Mouse (Mus musculus) hindbrain, postnatal 0 days (tissue): ENCODE measurements around the gene Id2. TPM values are rescaled to one million over a fixed set of nuclear protein-coding genes. Genes with fewer than 3 reads are reported as not detected.

Source experiments
- ATAC-seq: fragments of 200-750 bp; cut with Nextera tagmentation; 2 replicates; pipeline ENCODE4 v1.8.0; 2017; ENCODE audit warnings: mild to moderate bottlenecking, moderate TSS enrichment, moderate library complexity
- DNase-seq: peaks from one replicate; pipeline ENCODE4 v3.0.0-alpha.2; 2015; ENCODE audit warnings: low spot score
- H3K27ac ChIP-seq: fragments of 300-500 bp; sonication (generic); 2 replicates; pipeline ENCODE4 v1.5.1; 2014; ENCODE audit warnings: mild to moderate bottlenecking
- H3K27me3 ChIP-seq: fragments of 300-500 bp; sonication (generic); 2 replicates; pipeline ENCODE4 v1.6.1; 2014; ENCODE audit warnings: low read length, mixed read lengths; ENCODE audit not compliant: insufficient read depth
- H3K36me3 ChIP-seq: fragments of 300-500 bp; sonication (generic); 2 replicates; pipeline ENCODE4 v1.6.1; 2014; ENCODE audit warnings: low read length, mixed read lengths; ENCODE audit not compliant: insufficient read depth
- H3K4me1 ChIP-seq: fragments of 300-500 bp; sonication (generic); 2 replicates; pipeline ENCODE4 v1.6.1; 2014; ENCODE audit warnings: antibody characterized with exemption, low read length, mixed read lengths; ENCODE audit not compliant: insufficient read depth
- H3K4me2 ChIP-seq: fragments of 300-500 bp; sonication (generic); 2 replicates; pipeline ENCODE4 v1.6.1; 2014; ENCODE audit warnings: low read depth, mild to moderate bottlenecking, low read length, moderate library complexity, mixed read lengths
- H3K4me3 ChIP-seq: fragments of 300-500 bp; sonication (generic); 2 replicates; pipeline ENCODE4 v1.5.1; 2014; ENCODE audit warnings: low read length
- H3K9ac ChIP-seq: fragments of 300-500 bp; sonication (generic); replicated peaks from 2 replicates; pipeline ENCODE4 v1.6.1; 2014; ENCODE audit warnings: mild to moderate bottlenecking, low read length, moderate library complexity, mixed read lengths
- H3K9me3 ChIP-seq: fragments of 300-500 bp; sonication (generic); 2 replicates; pipeline ENCODE4 v1.6.1; 2016; ENCODE audit warnings: low read length, mixed read lengths
- CTCF ChIP-seq: IDR thresholded peaks from 2 replicates; pipeline ENCODE4 v1.5.1; 2016; ENCODE audit warnings: antibody characterized with exemption, control low read depth, low read depth
- WGBS: fragments of 180-500 bp; shearing (Covaris S2); extraction: QIAGEN DNeasy Blood & Tissue Kit; methylation state at CpG from one replicate; pipeline ENCODE4 v1.1.7; 2014; 5-methylcytosine and 5-hydroxymethylcytosine counted together
- polyA plus RNA-seq: library from polyadenylated mRNA; unstranded; fragments of >200 nt; fragmentation: Nextera tagmentation; extraction: Ambion mirVana; gene quantifications from 2 replicates; pipeline ENCODE4 v1.2.1, GENCODE M21; 2015
- total RNA-seq: library from RNA; depleted of rRNA; stranded (reverse); fragments of >200 nt; gene quantifications from 2 replicates; pipeline ENCODE4 v1.2.3, GENCODE M21; 2014

The Id2 gene
- total and polyA plus RNA-seq, 2 experiments from 2014 or later, result 242 to 518 TPM

- WGBS, result 63% methylated on average over 1 of the region's 1 CpGs
- ATAC-seq (no peak), DNase-seq (no peak)
- Histone ChIP-seq H3K4me3 (no peak overlapping the region), H3K36me3 (no peaks in the 10 kb centered on the region), H3K27ac (no peak overlapping the region), H3K9ac (no peak overlapping the region), H3K4me2 (no peak overlapping the region), H3K9me3 (no peaks in the 10 kb centered on the region), H3K27me3 (no peaks in the 10 kb centered on the region), H3K4me1 (peaks cover 6% of the 10 kb centered on the region; the same call in 1 of the 2 replicates)
- TF ChIP-seq CTCF, result no peak
Observed at GRCm38 (mm10) chr12:25089433-25089832, 7.5 kb downstream of the Id2 start.

- 48% methylated on average over 4 of the region's 4 CpGs for WGBS
- Histone ChIP-seq H3K9ac (no peak overlapping the region), H3K36me3 (no peaks in the 10 kb centered on the region), H3K9me3 (no peaks in the 10 kb centered on the region), H3K27ac (no peak overlapping the region), H3K4me2 (no peak overlapping the region), H3K4me3 (no peak overlapping the region), H3K4me1 (no peaks in the 10 kb centered on the region), H3K27me3 (no peaks in the 10 kb centered on the region)
- no peak for DNase-seq
- TF ChIP-seq CTCF, result no peak
- ATAC-seq, result no peak
Observed at GRCm38 (mm10) chr12:25086966-25087365, 10.0 kb downstream of the Id2 start.

- Histone ChIP-seq H3K9me3 (no peaks in the 10 kb centered on the region), H3K27ac (no peak overlapping the region), H3K36me3 (no peaks in the 10 kb centered on the region), H3K4me2 (peak overlapping the region; percentile 10; the same call in 1 of the 2 replicates), H3K4me1 (no peaks in the 10 kb centered on the region), H3K4me3 (no peak overlapping the region), H3K9ac (no peak overlapping the region), H3K27me3 (no peaks in the 10 kb centered on the region)
- TF ChIP-seq CTCF, result no peak
- DNase-seq (peak; percentile 42), ATAC-seq (peak; percentile 47; the same call in 1 of the 2 replicates)
- 28% methylated on average over 26 of the region's 26 CpGs for WGBS
Observed at GRCm38 (mm10) chr12:25083260-25084178, 13.4 kb downstream of the Id2 start.

- no peaks in the 10 kb centered on the region for H3K9me3 ChIP-seq
- H3K4me2 ChIP-seq, result no peak overlapping the region
- no peak overlapping the region for H3K9ac ChIP-seq
- no peak for TF ChIP-seq CTCF
- no peak for DNase-seq
- 87% methylated on average over 3 of the region's 3 CpGs for WGBS
- no peak overlapping the region for H3K27ac ChIP-seq
- no peak overlapping the region for H3K4me3 ChIP-seq
- no peaks in the 10 kb centered on the region for H3K4me1 ChIP-seq
- H3K27me3 ChIP-seq, result no peaks in the 10 kb centered on the region
- no peaks in the 10 kb centered on the region for H3K36me3 ChIP-seq
- no peak for ATAC-seq
Observed at GRCm38 (mm10) chr12:25074344-25074743, 22.6 kb downstream of the Id2 start.

GRCm38 (mm10) chr12:25073374-25073773, 23.6 kb downstream of the Id2 start:
- Histone ChIP-seq H3K9ac (no peak overlapping the region), H3K4me2 (no peak overlapping the region), H3K4me1 (no peaks in the 10 kb centered on the region), H3K27me3 (no peaks in the 10 kb centered on the region), H3K9me3 (no peaks in the 10 kb centered on the region), H3K36me3 (no peaks in the 10 kb centered on the region), H3K4me3 (no peak overlapping the region), H3K27ac (no peak overlapping the region)
- WGBS, result 84% methylated on average over 4 of the region's 4 CpGs
- ATAC-seq (no peak), DNase-seq (no peak)
- no peak for TF ChIP-seq CTCF

GRCm38 (mm10) chr12:25062264-25062663, 34.7 kb downstream of the Id2 start:
- Histone ChIP-seq H3K27ac (no peak overlapping the region), H3K9me3 (no peaks in the 10 kb centered on the region), H3K4me1 (no peaks in the 10 kb centered on the region), H3K36me3 (peaks cover 12% of the 10 kb centered on the region), H3K4me2 (no peak overlapping the region), H3K27me3 (no peaks in the 10 kb centered on the region), H3K4me3 (no peak overlapping the region), H3K9ac (no peak overlapping the region)
- DNase-seq (no peak), ATAC-seq (no peak)
- TF ChIP-seq CTCF, result no peak
- 70% methylated on average over 6 of the region's 6 CpGs for WGBS

- Histone ChIP-seq H3K4me2 (no peak overlapping the region), H3K9me3 (no peaks in the 10 kb centered on the region), H3K4me1 (no peaks in the 10 kb centered on the region), H3K36me3 (peaks cover 21% of the 10 kb centered on the region), H3K27me3 (no peaks in the 10 kb centered on the region), H3K27ac (no peak overlapping the region), H3K9ac (no peak overlapping the region), H3K4me3 (no peak overlapping the region)
- 70% methylated on average over 7 of the region's 7 CpGs for WGBS
- TF ChIP-seq CTCF, result no peak
- peak; percentile 16 for DNase-seq
- 0 out of 2 replicates have a peak, but pooled peaks have one; percentile 22 for ATAC-seq
Observed at GRCm38 (mm10) chr12:25060901-25061300, 36.0 kb downstream of the Id2 start.
